Mouse (Mus musculus) kidney, postnatal 25 days (tissue): ENCODE data around the gene Sepsecs.
A peak's percentile ranks its signal among the peaks of the same experiment; 100 is the strongest.

Source experiments
- DNase-seq, 2 experiments: peaks; one replicate each; pipeline ENCODE4 v3.0.0; 2021; ENCODE audit warnings: mixed read lengths in 2 of 2

The Sepsecs gene

GRCm38 (mm10) chr5:52643947-52644840, 25.3 kb downstream of the Sepsecs start:
- DNase-seq, result no peak

GRCm38 (mm10) chr5:52641736-52642135, 27.8 kb downstream of the Sepsecs start:
- DNase-seq, result peak in 1 of 2 experiments; percentile 6

GRCm38 (mm10) chr5:52638916-52639315, 30.6 kb downstream of the Sepsecs start:
- peak in 1 of 2 experiments; percentile 14 for DNase-seq

- DNase-seq, result peak in 1 of 2 experiments; percentile 23
Observed at GRCm38 (mm10) chr5:52638006-52638405, 31.5 kb downstream of the Sepsecs start.

GRCm38 (mm10) chr5:52636923-52637322, 32.6 kb downstream of the Sepsecs start:
- peak in 1 of 2 experiments; percentile 11 for DNase-seq

GRCm38 (mm10) chr5:52636025-52636755, 33.3 kb downstream of the Sepsecs start:
- peak in 1 of 2 experiments; percentile 22 for DNase-seq

- peak; percentile 61 to 62 for DNase-seq
Observed at GRCm38 (mm10) chr5:52634017-52634416, 35.5 kb downstream of the Sepsecs start.

GRCm38 (mm10) chr5:52630541-52630940, 39.0 kb downstream of the Sepsecs start:
- DNase-seq, result peak in 1 of 2 experiments; percentile 9

GRCm38 (mm10) chr5:52629214-52629613, 40.3 kb downstream of the Sepsecs start:
- no peak for DNase-seq

- DNase-seq, result peak in 1 of 2 experiments; percentile 29
Observed at GRCm38 (mm10) chr5:52628783-52629182, 40.7 kb downstream of the Sepsecs start.

GRCm38 (mm10) chr5:52627713-52628112, 41.8 kb downstream of the Sepsecs start:
- DNase-seq, result peak in 1 of 2 experiments; percentile 13

- DNase-seq, result no peak
Observed at GRCm38 (mm10) chr5:52626092-52626491, 43.4 kb downstream of the Sepsecs start.

- DNase-seq, result no peak
Observed at GRCm38 (mm10) chr5:52624956-52625355, 44.6 kb downstream of the Sepsecs start.

- DNase-seq, result no peak
Observed at GRCm38 (mm10) chr5:52623099-52623498, 46.4 kb downstream of the Sepsecs start.

- DNase-seq, result no peak
Observed at GRCm38 (mm10) chr5:52618348-52619270, 50.9 kb downstream of the Sepsecs start.

GRCm38 (mm10) chr5:52617711-52618347, 51.7 kb downstream of the Sepsecs start:
- DNase-seq, result no peak

GRCm38 (mm10) chr5:52616549-52616948, 53.0 kb downstream of the Sepsecs start:
- no peak for DNase-seq

- DNase-seq, result no peak
Observed at GRCm38 (mm10) chr5:52615421-52615820, 54.1 kb downstream of the Sepsecs start.

GRCm38 (mm10) chr5:52614686-52615085, 54.8 kb downstream of the Sepsecs start:
- no peak for DNase-seq

GRCm38 (mm10) chr5:52612776-52613175, 56.7 kb downstream of the Sepsecs start:
- no peak for DNase-seq

- DNase-seq, result no peak
Observed at GRCm38 (mm10) chr5:52611315-52611895, 58.1 kb downstream of the Sepsecs start.

GRCm38 (mm10) chr5:52610306-52610705, 59.2 kb downstream of the Sepsecs start:
- no peak for DNase-seq
